Mouse (Mus musculus) myocyte (in vitro differentiated cells): ENCODE measurements at regions not wholly inside any gene's neighbourhood (a gene's known extent, or its start where the extent isn't known, plus 50 kb on each side); places are given as distances from the start of the nearest gene placed in this dataset.

ENCODE experiments used
- H3K27me3 ChIP-seq: one replicate; pipeline ENCODE4 v1.6.1; 2011; ENCODE audit not compliant: control insufficient read depth, insufficient read depth, insufficient read length
- H3K36me3 ChIP-seq: one replicate; pipeline ENCODE4 v1.6.1; 2011; ENCODE audit not compliant: control insufficient read depth, insufficient read depth
- H3K4me2 ChIP-seq: one replicate; pipeline ENCODE4 v1.6.1; 2011; ENCODE audit warnings: low read depth, control low read depth
- H3K4me3 ChIP-seq: one replicate; pipeline ENCODE4 v1.5.1; 2011; ENCODE audit warnings: mild to moderate bottlenecking, control low read depth, moderate library complexity
- H3K79me2 ChIP-seq: one replicate; pipeline ENCODE4 v1.6.1; 2011; ENCODE audit not compliant: control insufficient read depth, insufficient read depth
- H3ac ChIP-seq: one replicate; pipeline ENCODE4 v1.6.1; 2011; ENCODE audit not compliant: control insufficient read depth, insufficient read length
- CEBPB ChIP-seq: IDR thresholded peaks from 2 replicates; pipeline ENCODE4 v1.6.1; 2011; ENCODE audit warnings: mild to moderate bottlenecking, moderate library complexity; ENCODE audit not compliant: poor library complexity, insufficient read depth, severe bottlenecking
- E2F4 ChIP-seq: IDR thresholded peaks from one replicate; pipeline ENCODE4 v1.6.1; 2011; ENCODE audit warnings: mild to moderate bottlenecking, control low read depth, moderate library complexity; ENCODE audit not compliant: insufficient read depth
- MAX ChIP-seq: IDR thresholded peaks from one replicate; pipeline ENCODE4 v1.6.1; 2011; ENCODE audit warnings: low read depth, mild to moderate bottlenecking, control low read depth
- MYOD1 ChIP-seq, 3 experiments: IDR thresholded peaks; one replicate each; pipeline ENCODE4 v1.6.1; 2011; ENCODE audit warnings: control low read depth in 2 of 3, low read depth in 2 of 3, mild to moderate bottlenecking in 2 of 3, moderate library complexity in 1 of 3; ENCODE audit not compliant: insufficient read length in 2 of 3, control insufficient read depth in 1 of 3
- MYOG ChIP-seq, 3 experiments: IDR thresholded peaks; one replicate each; pipeline ENCODE4 v1.6.1; 2011; ENCODE audit warnings: control low read depth in 2 of 3, low read depth in 2 of 3, mild to moderate bottlenecking in 2 of 3; ENCODE audit not compliant: insufficient read length in 2 of 3, control insufficient read depth in 1 of 3, insufficient read depth in 1 of 3
- POLR2A ChIP-seq: IDR thresholded peaks from one replicate; pipeline ENCODE4 v1.6.1; 2011; ENCODE audit warnings: low read depth, mild to moderate bottlenecking, control low read depth, moderate library complexity; ENCODE audit not compliant: insufficient read length
- POLR2AphosphoS2 ChIP-seq: IDR thresholded peaks from one replicate; pipeline ENCODE4 v1.6.1; 2011; ENCODE audit warnings: low read depth, control low read depth; ENCODE audit not compliant: insufficient read length
- REST ChIP-seq: IDR thresholded peaks from one replicate; pipeline ENCODE4 v1.6.1; 2011; ENCODE audit warnings: mild to moderate bottlenecking, control low read depth, moderate library complexity; ENCODE audit not compliant: insufficient read depth, insufficient read length
- SRF ChIP-seq: IDR thresholded peaks from one replicate; pipeline ENCODE4 v1.6.1; 2011; ENCODE audit warnings: low read depth; ENCODE audit not compliant: control insufficient read depth, insufficient read length
- TCF12 ChIP-seq: IDR thresholded peaks from one replicate; pipeline ENCODE4 v1.6.1; 2011; ENCODE audit warnings: mild to moderate bottlenecking, control low read depth; ENCODE audit not compliant: poor library complexity, insufficient read depth, severe bottlenecking
- TCF3 ChIP-seq: IDR thresholded peaks from one replicate; pipeline ENCODE4 v1.6.1; 2011; ENCODE audit warnings: low read depth, control low read depth; ENCODE audit not compliant: insufficient read length
- USF1 ChIP-seq: IDR thresholded peaks from one replicate; pipeline ENCODE4 v1.6.1; 2011; ENCODE audit warnings: low read depth, mild to moderate bottlenecking, control low read depth, moderate library complexity

GRCm38 (mm10) chr14:76265819-76266218, 148.9 kb upstream of the Tsc22d1 start:
- no peaks in the 10 kb centered on the region for H3K27me3 ChIP-seq
- no peaks in the 10 kb centered on the region for H3K36me3 ChIP-seq
- H3ac ChIP-seq = no peak overlapping the region
- H3K4me2 ChIP-seq = no peak overlapping the region
- no peak overlapping the region for H3K4me3 ChIP-seq
- no peak for TF ChIP-seq POLR2AphosphoS2
- no peak for TF ChIP-seq E2F4
- no peak for TF ChIP-seq SRF
- no peak for TF ChIP-seq USF1
- TF ChIP-seq REST = no peak
- no peak for TF ChIP-seq TCF3
- no peaks in the 10 kb centered on the region for H3K79me2 ChIP-seq

- no peak for TF ChIP-seq SRF
- TF ChIP-seq E2F4 = no peak
- no peak for TF ChIP-seq CEBPB
- TF ChIP-seq POLR2AphosphoS2 = no peak
- no peak for TF ChIP-seq MYOG (IDR thresholded peaks at IDR 0.05; ENCODE audit: control insufficient read depth in 1 of 3, insufficient read depth in 1 of 3, insufficient read length in 2 of 3, low read depth in 2 of 3)
- no peak for TF ChIP-seq MYOD1 (IDR thresholded peaks at IDR 0.05; ENCODE audit: control insufficient read depth in 1 of 3, insufficient read length in 2 of 3, low read depth in 2 of 3)
- no peak for TF ChIP-seq TCF3
- no peak for TF ChIP-seq TCF12
- no peak for TF ChIP-seq MAX
- no peak for TF ChIP-seq POLR2A
- TF ChIP-seq REST = no peak
- TF ChIP-seq USF1 = no peak
- Histone ChIP-seq H3ac (no peak overlapping the region), H3K4me2 (no peak overlapping the region), H3K27me3 (no peaks in the 10 kb centered on the region), H3K4me3 (no peak overlapping the region), H3K36me3 (no peaks in the 10 kb centered on the region), H3K79me2 (no peaks in the 10 kb centered on the region)
These were observed 148.5 kb upstream of the Tsc22d1 start for GRCm38 (mm10) chr14:76266249-76266648.

- no peaks in the 10 kb centered on the region for H3K36me3 ChIP-seq
- H3K79me2 ChIP-seq = no peaks in the 10 kb centered on the region
- H3ac ChIP-seq = no peak overlapping the region
- no peak overlapping the region for H3K4me2 ChIP-seq
- H3K27me3 ChIP-seq = no peaks in the 10 kb centered on the region
- H3K4me3 ChIP-seq = no peak overlapping the region
- TF ChIP-seq MYOD1 (IDR thresholded peaks at IDR 0.05; ENCODE audit: control insufficient read depth in 1 of 3, insufficient read length in 2 of 3, low read depth in 2 of 3) (no peak), USF1 (no peak), E2F4 (no peak), MAX (no peak), SRF (no peak), POLR2AphosphoS2 (no peak), POLR2A (no peak), REST (no peak), CEBPB (no peak), TCF3 (no peak), MYOG (IDR thresholded peaks at IDR 0.05; ENCODE audit: control insufficient read depth in 1 of 3, insufficient read depth in 1 of 3, insufficient read length in 2 of 3, low read depth in 2 of 3) (no peak)
These were observed 147.7 kb upstream of the Tsc22d1 start for GRCm38 (mm10) chr14:76267091-76267490.

- Histone ChIP-seq H3K27me3 (no peaks in the 10 kb centered on the region), H3K79me2 (no peaks in the 10 kb centered on the region), H3ac (no peak overlapping the region), H3K4me2 (no peak overlapping the region), H3K36me3 (no peaks in the 10 kb centered on the region), H3K4me3 (no peak overlapping the region)
- no peak for TF ChIP-seq MYOG (IDR thresholded peaks at IDR 0.05; ENCODE audit: control insufficient read depth in 1 of 3, insufficient read depth in 1 of 3, insufficient read length in 2 of 3, low read depth in 2 of 3)
- no peak for TF ChIP-seq TCF12
- no peak for TF ChIP-seq SRF
- TF ChIP-seq REST = no peak
- TF ChIP-seq POLR2A = no peak
- no peak for TF ChIP-seq MAX
- TF ChIP-seq CEBPB = no peak
- TF ChIP-seq POLR2AphosphoS2 = no peak
- no peak for TF ChIP-seq USF1
- no peak for TF ChIP-seq MYOD1 (IDR thresholded peaks at IDR 0.05; ENCODE audit: control insufficient read depth in 1 of 3, insufficient read length in 2 of 3, low read depth in 2 of 3)
- no peak for TF ChIP-seq E2F4
- no peak for TF ChIP-seq TCF3
These were observed 143.6 kb upstream of the Tsc22d1 start for GRCm38 (mm10) chr14:76271190-76271589.

- Histone ChIP-seq H3K36me3 (no peaks in the 10 kb centered on the region), H3K4me2 (no peak overlapping the region), H3ac (no peak overlapping the region), H3K79me2 (no peaks in the 10 kb centered on the region), H3K4me3 (no peak overlapping the region), H3K27me3 (no peaks in the 10 kb centered on the region)
- TF ChIP-seq POLR2AphosphoS2 (no peak), MYOD1 (IDR thresholded peaks at IDR 0.05; ENCODE audit: control insufficient read depth in 1 of 3, insufficient read length in 2 of 3, low read depth in 2 of 3) (no peak), MYOG (IDR thresholded peaks at IDR 0.05; ENCODE audit: control insufficient read depth in 1 of 3, insufficient read depth in 1 of 3, insufficient read length in 2 of 3, low read depth in 2 of 3) (no peak), USF1 (no peak), TCF3 (no peak), REST (no peak), MAX (no peak), CEBPB (no peak), E2F4 (no peak), POLR2A (no peak)
These were observed 141.9 kb upstream of the Tsc22d1 start for GRCm38 (mm10) chr14:76272840-76273239.
